Mouse (Mus musculus) C2C12 (cell line): Measurements from ENCODE around the gene Csrnp1. TPM values are rescaled to one million over a fixed set of nuclear protein-coding genes. Genes with fewer than 3 reads are reported as not detected.

Experiments
- H3K27me3 ChIP-seq: one replicate; pipeline ENCODE4 v1.6.1; 2011; ENCODE audit not compliant: control insufficient read depth, insufficient read depth, insufficient read length
- H3K36me3 ChIP-seq: one replicate; pipeline ENCODE4 v1.6.1; 2011; ENCODE audit not compliant: control insufficient read depth, insufficient read depth
- H3K4me3 ChIP-seq: one replicate; pipeline ENCODE4 v1.5.1; 2011; ENCODE audit warnings: mild to moderate bottlenecking, control low read depth; ENCODE audit not compliant: poor library complexity, insufficient read depth, severe bottlenecking
- H3K79me2 ChIP-seq: one replicate; pipeline ENCODE4 v1.6.1; 2011; ENCODE audit not compliant: control insufficient read depth, insufficient read depth
- H3K79me3 ChIP-seq: one replicate; pipeline ENCODE4 v1.6.1; 2011; ENCODE audit warnings: low read depth, control low read depth
- H3ac ChIP-seq: one replicate; pipeline ENCODE3; 2011; ENCODE audit warnings: low read depth; ENCODE audit not compliant: control insufficient read depth, insufficient read length
- CEBPB ChIP-seq: IDR thresholded peaks from one replicate; pipeline ENCODE4 v1.6.1; 2011; ENCODE audit warnings: low read depth, mild to moderate bottlenecking, control low read depth, moderate library complexity
- CTCF ChIP-seq: IDR thresholded peaks from one replicate; pipeline ENCODE4 v1.5.1; 2011; ENCODE audit not compliant: control insufficient read depth, insufficient read depth, insufficient read length
- FOSL1 ChIP-seq: IDR thresholded peaks from one replicate; pipeline ENCODE4 v1.8.0; 2011; ENCODE audit warnings: mild to moderate bottlenecking, low read length; ENCODE audit not compliant: poor library complexity, insufficient read depth, severe bottlenecking
- MAX ChIP-seq: IDR thresholded peaks from one replicate; pipeline ENCODE4 v1.6.1; 2011; ENCODE audit warnings: mild to moderate bottlenecking, control low read depth
- MYOD1 ChIP-seq: IDR thresholded peaks from one replicate; pipeline ENCODE4 v1.6.1; 2011; ENCODE audit warnings: low read depth; ENCODE audit not compliant: control insufficient read depth, insufficient read length
- MYOG ChIP-seq: IDR thresholded peaks from one replicate; pipeline ENCODE4 v1.6.1; 2011; ENCODE audit not compliant: control insufficient read depth, insufficient read length; ENCODE audit errors: extremely low read depth
- USF1 ChIP-seq: IDR thresholded peaks from one replicate; pipeline ENCODE4 v1.6.1; 2011; ENCODE audit warnings: low read depth, mild to moderate bottlenecking, control low read depth, moderate library complexity
- polyA plus RNA-seq: library from polyadenylated mRNA; unstranded; fragments of >200 nt; fragmentation: generic; extraction: Trizol; gene quantifications from one replicate; pipeline ENCODE4 v1.2.1, GENCODE M21; 2012; ENCODE audit warnings: missing spikeins

The Csrnp1 gene
- polyA plus RNA-seq, 1 experiment: 21.2 TPM

- no peak overlapping the region for H3K4me3 ChIP-seq
- peaks cover 18% of the 10 kb centered on the region for H3K79me3 ChIP-seq
Observed at GRCm38 (mm10) chr9:119973869-119974520, 10.5 kb downstream of the Csrnp1 start.

GRCm38 (mm10) chr9:119973281-119973680 lies 11.2 kb downstream of the Csrnp1 start:
- Histone ChIP-seq H3K79me3 (peaks cover 10% of the 10 kb centered on the region), H3K27me3 (no peaks in the 10 kb centered on the region), H3K79me2 (peaks cover 20% of the 10 kb centered on the region), H3K36me3 (peaks cover 48% of the 10 kb centered on the region), H3ac (no peak overlapping the region), H3K4me3 (no peak overlapping the region)
- no peak for TF ChIP-seq FOSL1
- TF ChIP-seq USF1: no peak
- TF ChIP-seq MYOG: no peak
- no peak for TF ChIP-seq MAX
- no peak for TF ChIP-seq CTCF
- no peak for TF ChIP-seq MYOD1
- TF ChIP-seq CEBPB: no peak

More at GRCm38 (mm10) chr9:119973869-119974520, 10.5 kb downstream of the Csrnp1 start:
- TF ChIP-seq MYOD1 (no peak), CTCF (peak; percentile 39)
- Histone ChIP-seq H3K79me2 (peaks cover 27% of the 10 kb centered on the region), H3K27me3 (no peaks in the 10 kb centered on the region), H3ac (no peak overlapping the region), H3K36me3 (peaks cover 48% of the 10 kb centered on the region)

- H3K79me2 ChIP-seq: peaks cover 13% of the 10 kb centered on the region
- no peak overlapping the region for H3ac ChIP-seq
- H3K79me3 ChIP-seq: peaks cover 3% of the 10 kb centered on the region
- peaks cover 48% of the 10 kb centered on the region for H3K36me3 ChIP-seq
- H3K4me3 ChIP-seq: no peak overlapping the region
- TF ChIP-seq CEBPB (no peak), FOSL1 (no peak), MYOD1 (no peak), USF1 (no peak), CTCF (no peak), MYOG (no peak), MAX (no peak)
- H3K27me3 ChIP-seq: no peaks in the 10 kb centered on the region
Observed at GRCm38 (mm10) chr9:119972582-119972981, 11.9 kb downstream of the Csrnp1 start.

GRCm38 (mm10) chr9:119972166-119972565 lies 12.3 kb downstream of the Csrnp1 start:
- Histone ChIP-seq H3K4me3 (no peak overlapping the region), H3K27me3 (no peaks in the 10 kb centered on the region), H3ac (no peak overlapping the region), H3K79me2 (peaks cover 9% of the 10 kb centered on the region), H3K79me3 (peaks cover under 1% of the 10 kb centered on the region), H3K36me3 (peaks cover 46% of the 10 kb centered on the region)
- TF ChIP-seq CTCF: no peak

GRCm38 (mm10) chr9:119970763-119971656 lies 13.4 kb downstream of the Csrnp1 start:
- Histone ChIP-seq H3K4me3 (no peak overlapping the region), H3ac (no peak overlapping the region), H3K27me3 (no peaks in the 10 kb centered on the region), H3K79me3 (no peaks in the 10 kb centered on the region), H3K79me2 (no peaks in the 10 kb centered on the region), H3K36me3 (peaks cover 37% of the 10 kb centered on the region)
- TF ChIP-seq FOSL1 (no peak), MYOD1 (no peak), MYOG (no peak), MAX (no peak), CEBPB (no peak), CTCF (no peak), USF1 (no peak)

GRCm38 (mm10) chr9:119970221-119970620 lies 14.2 kb downstream of the Csrnp1 start:
- Histone ChIP-seq H3K79me2 (no peaks in the 10 kb centered on the region), H3K79me3 (no peaks in the 10 kb centered on the region), H3K4me3 (no peak overlapping the region), H3K27me3 (no peaks in the 10 kb centered on the region), H3ac (no peak overlapping the region), H3K36me3 (peaks cover 30% of the 10 kb centered on the region)
- TF ChIP-seq USF1: no peak
- TF ChIP-seq FOSL1: no peak
- TF ChIP-seq MYOG: no peak
- TF ChIP-seq MYOD1: no peak
- TF ChIP-seq MAX: no peak
- no peak for TF ChIP-seq CEBPB
- TF ChIP-seq CTCF: no peak
